Mouse (Mus musculus) liver, adult 2 months (tissue): ENCODE data around the gene Ints6.

ENCODE experiments used
- CTCF ChIP-seq: fragments of 200-500 bp; IDR thresholded peaks from 2 replicates; pipeline ENCODE4 v1.5.1; 2011; ENCODE audit warnings: low read depth, low read length, control low read depth
- POLR2A ChIP-seq: fragments of 200-500 bp; IDR thresholded peaks from 2 replicates; pipeline ENCODE4 v1.6.1; 2011; ENCODE audit warnings: low read length, control low read depth; ENCODE audit not compliant: insufficient read depth; ENCODE audit errors: extremely low read depth

- TF ChIP-seq CTCF (no peak), POLR2A (no peak)
Observed at GRCm38 (mm10) chr14:62718161-62718560, 42.8 kb downstream of the Ints6 start.
